Mouse (Mus musculus) heart, postnatal 36 days (tissue): ENCODE measurements around the gene Nup160. TPM values are rescaled to one million over a fixed set of nuclear protein-coding genes. Genes with fewer than 3 reads are reported as not detected.

Source experiments
- DNase-seq, 2 experiments: peaks; one replicate each; pipeline ENCODE4 v3.0.0; 2021 to 2022
- intact Hi-C: fragments of 180-260 bp; cut with DNase I; formaldehyde crosslinking; loops from one replicate; pipeline ENCODE4 v1.15.1; 2025
- total RNA-seq, 2 experiments: library from RNA; stranded (reverse); gene quantifications; 2 replicates each; pipeline ENCODE4 v1.2.3; 2021

The Nup160 gene
- 10 to 100 TPM in 1 of 2 experiments, 1 to 10 TPM in 1; 7.6 to 13.7 TPM for total RNA-seq

DNA sequence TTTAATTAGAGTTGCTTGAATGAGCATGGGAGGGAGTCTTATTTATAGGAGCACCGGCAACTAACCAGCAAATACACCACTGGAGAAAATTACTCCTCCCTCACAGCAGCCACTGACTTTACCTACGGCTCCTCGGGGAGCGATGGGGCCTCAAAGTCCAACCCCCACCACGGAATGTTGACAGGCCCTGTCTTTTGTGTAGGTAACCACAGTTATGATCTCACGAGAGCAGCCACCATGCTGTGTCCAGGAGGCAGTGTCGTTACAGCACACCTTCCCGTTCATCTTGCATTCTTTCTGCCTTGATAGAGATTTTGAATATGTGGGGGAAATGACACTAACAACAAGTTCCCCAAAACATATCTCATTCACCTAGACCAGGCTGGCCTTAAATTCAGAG, at the start of gene Nup160:
TSS of gene Nup160 (plus strand) at position 209 of the 400 bp plus-strand sequence.
- intact Hi-C loops: no loop called here
- DNase-seq: no peak

DNA sequence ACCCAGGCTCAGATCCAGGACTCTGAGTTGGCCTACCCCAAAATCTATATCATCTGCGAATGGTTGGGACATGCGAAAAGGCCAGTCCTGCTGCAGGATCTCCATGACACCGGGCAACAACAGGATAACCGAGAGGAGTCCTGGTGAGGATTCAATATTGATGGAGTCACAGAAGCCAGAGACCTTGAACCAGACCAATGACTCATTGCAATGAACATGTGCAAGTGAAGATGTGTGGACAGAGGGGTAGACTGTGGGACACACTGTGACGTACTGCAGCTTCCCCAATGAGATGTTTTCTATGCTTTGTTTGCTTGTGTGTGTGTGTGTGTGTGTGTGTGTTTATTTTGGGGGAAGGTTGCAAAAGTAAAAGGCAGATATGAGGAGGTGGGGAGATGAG, 48.8 kb upstream of the Nup160 start:
- intact Hi-C loops: no loop called here
- no peak for DNase-seq

DNA sequence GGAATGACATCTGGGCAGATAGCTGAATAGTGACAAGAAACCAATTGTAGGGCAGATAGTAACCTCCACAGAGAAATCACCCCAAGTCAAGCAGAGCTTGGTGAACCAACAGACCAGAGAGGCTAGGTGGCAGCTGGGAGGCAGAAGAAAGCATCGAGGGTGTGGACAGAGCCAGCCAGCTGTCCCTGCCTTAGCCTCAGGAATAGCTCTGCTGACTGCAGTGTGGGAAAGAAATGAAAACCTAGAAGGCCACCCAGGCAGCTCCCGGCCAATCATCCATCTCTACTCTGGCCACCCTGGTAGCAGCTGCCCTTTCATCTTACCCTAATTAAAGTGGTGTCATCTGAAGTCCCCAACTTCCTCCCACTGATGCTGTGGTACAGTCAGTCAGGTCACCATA, 47.5 kb upstream of the Nup160 start:
- intact Hi-C loops: no loop called here
- no peak for DNase-seq

DNA sequence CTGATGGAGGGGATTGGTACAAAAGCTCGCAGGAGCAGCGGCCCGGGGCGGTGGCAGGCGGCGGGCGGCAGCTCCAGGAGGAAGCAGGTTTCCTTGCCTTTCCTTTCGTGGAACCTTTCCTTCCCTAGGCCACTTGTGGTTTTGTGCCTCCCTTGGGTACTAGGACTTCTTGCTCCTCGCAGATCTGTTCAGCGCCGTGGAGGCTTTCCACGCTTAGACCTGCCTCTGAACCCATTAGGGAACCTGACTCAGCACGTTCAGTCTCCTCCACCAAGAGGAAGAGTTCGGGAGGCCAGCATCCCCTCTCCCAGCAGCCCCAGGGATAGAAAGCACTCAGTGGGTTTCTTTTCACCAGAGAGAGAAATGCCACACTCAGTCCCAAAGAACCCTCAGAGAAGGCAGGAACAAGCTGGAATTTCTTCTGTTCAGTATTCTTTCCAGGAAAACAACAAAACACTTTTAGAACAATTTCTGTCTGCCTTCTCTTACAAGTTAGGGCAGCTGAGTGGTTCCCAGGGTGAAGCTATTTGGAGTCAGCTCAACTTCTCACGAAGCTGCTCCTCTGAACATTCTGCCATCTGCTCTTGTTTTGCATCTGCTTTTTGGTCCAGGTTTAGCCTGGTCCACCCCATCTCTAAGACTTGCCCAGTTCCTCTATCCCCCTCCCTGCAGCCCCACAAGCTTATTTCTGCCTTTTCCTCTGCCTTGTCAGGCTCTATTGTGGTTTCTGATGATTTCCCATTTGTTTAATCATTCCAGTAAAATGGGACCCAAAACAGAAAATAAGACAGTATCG, 44.9 kb upstream of the Nup160 start:
- intact Hi-C loops: no loop called here
- no peak for DNase-seq

DNA sequence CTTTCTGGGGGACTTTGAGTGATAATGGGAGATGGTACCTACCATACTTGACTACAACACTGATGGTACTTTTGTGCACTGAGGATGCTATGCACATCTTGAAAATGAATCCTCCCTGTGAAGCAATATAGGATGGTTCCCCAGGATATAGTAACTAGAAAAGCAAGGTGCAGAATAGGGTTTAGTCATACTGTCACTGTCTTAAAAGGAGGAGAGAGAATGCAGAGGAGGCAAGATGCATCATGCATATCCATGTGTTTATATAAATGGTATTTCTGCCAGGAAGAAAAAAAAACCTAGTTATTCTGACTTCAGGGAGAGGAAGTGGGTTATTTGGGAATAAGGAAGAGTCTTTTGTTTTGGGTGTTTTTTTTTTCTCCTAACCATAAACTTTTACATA, 42.3 kb upstream of the Nup160 start:
- DNase-seq: no peak
- intact Hi-C loops: no loop called here

DNA sequence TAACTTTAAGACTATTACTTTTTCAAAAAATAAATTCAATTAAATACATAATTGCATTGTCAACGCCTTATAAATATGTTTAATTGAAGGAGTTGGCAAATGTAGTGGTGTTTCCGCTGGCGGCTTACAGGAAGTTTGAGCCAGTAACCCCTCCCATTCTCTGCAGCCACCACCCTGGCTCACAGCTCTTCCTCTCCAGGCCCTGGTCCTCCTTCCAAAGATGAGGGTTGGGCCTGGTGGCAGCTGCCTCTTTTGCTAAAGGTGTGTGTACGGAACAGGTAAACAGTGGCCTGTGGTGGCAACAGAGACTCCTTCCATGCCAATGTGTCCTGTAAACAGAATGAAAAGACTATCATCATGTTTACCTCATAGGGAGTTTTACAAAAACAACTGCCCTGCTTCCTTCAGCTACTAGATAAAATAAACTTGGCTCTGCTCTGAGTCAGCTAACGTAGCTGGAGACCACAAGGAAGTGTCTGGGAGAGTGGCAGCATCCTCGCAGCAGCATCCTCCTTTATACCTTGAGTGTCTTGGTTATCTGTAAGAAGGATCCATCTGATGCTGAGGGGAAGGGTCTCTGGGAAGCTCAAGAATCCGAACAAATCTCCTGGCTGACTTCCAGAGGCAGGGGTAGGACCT, 41.8 kb upstream of the Nup160 start:
- peak in 1 of 2 experiments; percentile 21 for DNase-seq
- intact Hi-C loops: no loop called here

DNA sequence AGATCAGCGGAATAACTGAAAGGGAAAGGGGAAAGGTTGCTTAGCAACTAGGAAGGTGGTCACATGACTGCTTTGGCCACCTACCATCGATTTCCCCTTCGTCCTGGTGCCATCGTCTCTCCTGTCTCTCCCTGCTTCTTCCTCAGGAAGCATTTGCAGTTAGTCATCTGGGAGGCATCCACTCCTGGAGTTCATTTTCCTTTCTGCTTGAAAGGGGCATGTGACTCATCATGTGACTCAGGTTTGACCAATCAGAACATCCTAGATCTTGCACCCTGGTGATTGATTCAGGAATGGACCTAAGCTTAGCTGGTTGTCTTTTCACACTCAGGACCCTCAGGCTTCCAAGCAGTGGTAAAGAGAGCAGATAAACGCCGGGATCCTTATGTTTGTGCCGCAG, 40.2 kb upstream of the Nup160 start:
- no peak for DNase-seq
- intact Hi-C loops: no loop called here

DNA sequence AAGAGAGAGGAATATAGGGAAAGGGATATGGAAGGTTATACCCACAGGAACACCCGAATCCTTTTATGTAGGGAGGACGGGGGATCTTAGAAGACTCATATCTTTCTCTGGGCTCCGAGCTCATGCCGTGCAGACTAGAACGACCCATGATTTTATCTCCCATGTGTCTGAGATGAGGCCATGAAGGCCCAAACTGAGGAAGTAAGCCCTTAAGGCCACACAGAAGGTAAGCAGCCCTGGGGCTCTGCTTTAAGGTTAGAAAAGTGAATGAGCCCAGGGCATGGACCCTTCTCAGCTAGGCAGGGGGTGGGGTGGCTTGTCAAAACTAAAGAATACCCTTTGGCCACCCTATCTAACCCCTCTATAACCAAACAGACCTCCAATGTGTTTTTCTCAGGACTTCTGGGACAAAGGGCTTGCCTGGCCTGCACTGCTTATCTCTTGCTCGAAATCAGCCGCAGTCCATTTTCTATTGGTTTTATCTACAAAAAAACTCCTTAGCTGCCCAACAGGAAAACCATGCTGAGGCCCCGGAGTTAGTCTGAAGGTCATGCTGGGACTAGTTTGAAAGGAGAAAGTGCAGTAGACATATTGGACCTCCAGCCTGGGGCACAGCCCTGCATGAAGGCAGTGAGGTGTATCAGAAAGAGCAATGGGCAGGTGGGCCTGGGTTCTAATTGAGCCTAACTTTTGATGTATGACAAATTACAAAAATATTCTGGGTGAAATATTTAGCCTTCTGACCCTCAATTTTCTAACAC, 37.8 kb upstream of the Nup160 start:
- no peak for DNase-seq
- intact Hi-C loops: no loop called here

DNA sequence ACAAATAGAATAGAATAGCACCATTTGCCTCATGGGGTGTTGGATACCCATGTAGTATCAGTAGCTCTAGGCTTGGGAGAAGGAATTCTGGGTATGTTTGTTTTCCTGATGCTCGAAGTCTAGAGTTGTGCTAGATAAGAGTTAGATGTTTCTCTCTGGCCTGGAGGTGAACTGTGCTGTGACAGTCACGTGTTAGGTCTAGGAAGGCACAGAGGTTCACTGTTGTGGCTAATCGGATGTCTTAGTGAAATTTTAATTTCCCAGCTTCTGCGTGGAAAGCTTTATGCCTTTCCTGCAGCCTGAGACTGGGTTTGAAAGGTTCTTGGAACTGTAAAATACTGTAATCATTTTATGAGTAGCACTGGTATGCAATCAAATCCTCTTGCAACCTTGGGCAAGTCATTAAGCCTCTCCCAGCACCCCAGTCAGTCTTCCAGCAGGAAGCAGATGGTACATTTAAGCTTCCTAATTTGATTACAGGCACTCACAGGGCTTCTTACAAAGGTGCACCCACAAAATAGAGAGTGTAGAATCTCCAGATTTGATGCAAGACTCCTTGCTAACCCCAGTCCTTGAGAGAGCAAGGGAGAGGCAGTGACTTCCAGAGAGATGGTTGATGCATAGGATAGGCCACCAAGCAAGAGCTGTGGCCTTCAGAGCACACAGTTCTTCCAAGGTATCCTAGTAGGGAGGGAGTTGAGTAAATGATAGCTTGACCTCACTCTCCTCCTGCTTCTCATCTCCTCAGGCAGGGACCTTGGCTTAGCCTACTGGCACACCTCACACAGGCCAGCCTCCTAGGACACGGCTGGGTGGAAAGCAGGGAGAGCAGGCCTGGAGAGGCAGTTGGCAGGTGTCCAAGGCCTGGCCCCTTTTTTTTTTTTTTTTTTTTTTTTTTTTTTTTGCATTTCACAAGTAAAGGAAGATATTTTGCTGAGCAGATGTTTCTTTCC, 37.0 kb upstream of the Nup160 start:
- intact Hi-C loops: no loop called here
- DNase-seq: no peak

DNA sequence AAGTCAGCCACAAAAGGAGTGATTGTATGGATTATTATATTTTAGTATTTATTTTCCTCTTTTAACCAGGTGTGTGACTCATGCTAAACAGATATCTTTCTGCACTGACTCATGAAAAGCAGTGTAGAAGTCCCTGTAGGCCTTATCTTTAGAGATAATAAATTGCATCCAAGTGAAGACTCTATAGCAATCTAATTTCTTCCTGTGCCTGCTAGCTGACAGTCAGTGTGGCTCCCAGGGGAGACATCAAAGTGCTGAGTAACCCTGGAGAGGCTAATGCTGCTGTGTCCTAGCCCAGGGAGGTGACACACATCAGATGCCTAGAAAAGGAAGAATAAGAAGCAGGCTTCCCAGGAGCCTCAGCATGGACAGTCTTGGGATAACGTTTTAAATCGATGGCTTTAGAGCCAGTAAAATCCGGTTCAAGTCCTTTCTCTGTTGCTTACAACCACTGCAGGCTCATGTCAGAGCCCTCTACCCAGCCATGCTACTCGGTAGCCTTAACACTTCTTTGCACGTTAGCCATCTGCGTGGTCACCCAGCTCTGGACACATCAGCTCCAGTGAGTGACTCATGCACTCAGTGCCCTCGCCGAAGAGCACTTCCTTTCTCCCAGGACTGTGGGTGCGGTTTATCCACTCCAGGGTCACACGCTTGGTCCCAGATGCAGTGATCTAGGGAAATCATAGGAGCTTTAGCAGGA, 35.9 kb upstream of the Nup160 start:
- peak in 1 of 2 experiments; percentile 22 for DNase-seq
- intact Hi-C loops: no loop called here

DNA sequence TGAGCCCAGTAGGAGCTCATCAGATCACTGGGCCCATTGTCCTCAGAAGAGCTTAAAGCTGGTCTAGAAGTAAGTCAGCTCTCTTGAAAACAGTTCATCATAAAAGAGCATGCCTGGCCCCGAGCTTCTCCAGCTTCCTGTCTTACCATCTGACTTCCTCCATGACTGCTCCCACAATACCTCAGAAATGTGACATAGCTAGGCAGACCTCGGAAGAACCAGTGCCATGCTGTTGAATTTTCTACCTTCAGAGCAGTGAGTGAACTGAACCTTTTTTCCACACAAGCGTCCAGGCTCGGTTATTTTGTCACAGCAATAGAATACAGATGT, 35.3 kb upstream of the Nup160 start:
- intact Hi-C loops: no loop called here

DNA sequence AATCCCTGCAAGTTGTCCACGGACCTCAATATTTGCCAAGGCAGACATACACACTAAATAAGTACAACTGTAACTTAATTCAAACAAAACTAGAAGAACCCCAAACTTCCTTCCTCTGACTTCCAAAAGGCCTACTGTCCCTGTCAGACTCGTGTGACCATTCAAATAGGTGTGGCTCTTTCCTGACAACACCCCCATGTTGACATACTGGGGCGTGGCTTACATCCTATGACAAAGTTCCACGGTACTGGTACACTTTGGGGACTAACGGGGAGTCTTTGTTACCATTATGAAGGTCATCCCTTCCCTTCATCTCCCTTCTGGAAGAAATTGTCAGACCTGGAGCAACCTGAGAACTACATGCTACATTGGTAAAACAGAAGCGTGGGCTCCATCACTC, 29.9 kb upstream of the Nup160 start:
- DNase-seq: no peak
- intact Hi-C loops: no loop called here

More for the DNA sequence above, 35.3 kb upstream of the Nup160 start:
- no peak for DNase-seq

DNA sequence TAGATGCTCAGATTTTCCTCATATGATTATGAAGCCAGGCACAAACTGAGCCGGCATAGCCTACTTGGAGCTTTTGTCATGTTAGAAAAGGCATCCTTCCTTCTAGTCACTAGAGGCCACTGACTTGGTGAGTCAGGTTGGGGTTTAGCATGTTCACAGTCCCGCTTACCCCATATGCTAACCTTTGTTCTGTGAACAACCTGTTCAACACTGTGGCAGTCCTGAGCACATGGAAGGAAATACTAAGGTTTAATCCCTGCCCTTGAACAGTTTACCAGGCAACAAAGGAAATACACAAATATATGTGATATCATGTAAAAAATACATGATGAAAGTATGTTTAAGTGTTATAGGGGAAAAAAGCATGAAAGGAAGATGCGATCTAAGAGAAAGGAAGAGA, 27.6 kb upstream of the Nup160 start:
- intact Hi-C loops: no loop called here
- no peak for DNase-seq

DNA sequence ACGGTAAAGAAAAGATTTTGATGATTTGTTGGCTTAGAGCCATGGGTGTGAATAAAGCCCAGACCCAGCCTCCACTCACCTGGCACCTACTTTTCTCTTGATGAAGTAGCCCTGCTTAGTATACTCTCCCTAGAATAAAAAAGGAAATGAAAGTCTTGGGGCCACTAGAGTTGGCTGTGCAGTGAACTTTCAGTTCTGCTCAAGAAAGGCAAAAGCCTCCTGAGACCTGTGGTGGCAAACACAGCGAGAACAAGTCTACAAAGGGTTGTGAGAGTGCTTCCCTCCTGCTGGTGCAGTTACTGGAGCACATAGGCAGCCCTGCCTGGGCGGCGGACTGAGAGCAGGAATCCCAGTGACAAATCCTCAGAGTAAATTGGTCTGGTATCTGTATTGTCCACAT, 27.1 kb upstream of the Nup160 start:
- DNase-seq: peak in 1 of 2 experiments; percentile 17
- intact Hi-C loops: no loop called here

DNA sequence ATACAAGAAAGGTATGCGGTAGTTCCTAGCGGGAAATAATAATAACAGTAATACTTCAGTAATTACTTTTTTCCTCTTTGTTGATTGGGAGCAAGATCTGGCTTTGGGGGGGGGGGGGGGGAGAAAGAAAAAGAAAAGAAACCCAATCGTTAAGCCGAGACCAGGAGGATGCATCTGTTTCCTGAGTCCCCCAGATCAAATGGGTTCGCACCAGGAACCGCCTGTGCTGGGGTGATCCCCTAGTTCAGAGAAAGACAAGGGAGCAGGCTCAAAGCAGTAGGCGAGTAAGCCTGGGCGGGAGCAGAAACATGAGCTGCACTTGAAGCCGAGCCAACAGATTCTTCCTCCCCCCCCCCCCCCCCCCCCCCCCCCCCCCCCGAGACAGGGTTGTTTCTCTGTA, 24.9 kb upstream of the Nup160 start:
- peak in 1 of 2 experiments; percentile 23 for DNase-seq
- intact Hi-C loops: no loop called here

DNA sequence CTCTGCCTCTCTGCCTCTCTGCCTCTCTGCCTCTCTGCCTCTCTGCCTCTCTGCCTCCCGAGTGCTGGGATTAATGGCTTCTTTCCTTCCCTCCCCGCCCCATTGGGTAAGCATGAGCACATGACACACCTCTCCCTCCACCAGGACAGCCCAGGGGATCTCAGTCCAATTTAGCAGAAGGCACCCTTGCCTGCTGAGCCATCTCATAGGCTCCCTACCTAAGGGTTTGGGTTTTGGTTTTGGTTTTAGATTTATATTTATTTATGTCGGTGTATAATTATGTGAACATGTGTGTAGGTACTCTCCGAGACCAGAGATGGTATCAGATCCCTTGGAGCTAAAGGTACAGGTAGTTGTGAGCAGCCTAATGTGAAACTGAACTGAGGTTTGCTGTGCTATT, 24.0 kb upstream of the Nup160 start:
- DNase-seq: no peak
- intact Hi-C loops: no loop called here

DNA sequence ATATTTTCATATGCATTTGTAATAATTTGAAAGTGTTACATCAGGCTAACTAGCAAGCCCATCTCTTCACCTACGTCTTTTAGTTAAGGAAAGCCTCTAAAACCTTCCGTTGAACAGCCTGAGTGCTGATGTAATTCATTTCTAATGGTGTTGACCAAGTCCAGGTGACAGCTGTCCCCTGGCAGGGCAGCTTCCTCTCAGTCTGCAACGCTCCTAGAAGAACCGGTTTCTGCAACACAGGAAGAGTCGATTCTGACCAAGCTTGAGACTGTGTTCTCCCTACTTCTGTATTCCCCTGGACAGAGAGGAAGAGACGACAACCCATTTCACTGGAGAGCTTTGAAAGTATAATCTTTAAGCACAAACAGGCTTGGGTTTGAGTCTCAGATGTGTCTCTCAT, 21.6 kb upstream of the Nup160 start:
- DNase-seq: no peak
- intact Hi-C loops: no loop called here

DNA sequence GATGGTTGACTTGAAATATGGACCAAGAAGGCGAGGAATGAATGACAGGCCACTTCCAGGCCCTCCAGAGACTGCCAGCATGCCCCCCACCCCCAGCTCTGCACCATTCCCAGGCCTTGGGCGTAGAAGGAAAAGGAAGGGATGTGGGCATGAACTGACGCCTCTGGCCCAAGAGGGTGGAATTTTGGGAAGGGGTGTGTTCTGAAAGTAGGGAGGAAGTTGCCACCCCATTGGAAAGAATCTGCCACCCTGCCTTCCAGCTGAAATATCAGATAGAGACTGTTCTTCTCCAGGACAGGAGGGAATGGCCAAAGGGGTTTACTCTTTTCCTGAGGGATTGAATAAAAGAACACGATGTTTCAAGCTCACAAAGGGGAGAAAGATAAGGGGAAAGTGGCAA, 18.4 kb upstream of the Nup160 start:
- DNase-seq: no peak
- intact Hi-C loops: no loop called here

DNA sequence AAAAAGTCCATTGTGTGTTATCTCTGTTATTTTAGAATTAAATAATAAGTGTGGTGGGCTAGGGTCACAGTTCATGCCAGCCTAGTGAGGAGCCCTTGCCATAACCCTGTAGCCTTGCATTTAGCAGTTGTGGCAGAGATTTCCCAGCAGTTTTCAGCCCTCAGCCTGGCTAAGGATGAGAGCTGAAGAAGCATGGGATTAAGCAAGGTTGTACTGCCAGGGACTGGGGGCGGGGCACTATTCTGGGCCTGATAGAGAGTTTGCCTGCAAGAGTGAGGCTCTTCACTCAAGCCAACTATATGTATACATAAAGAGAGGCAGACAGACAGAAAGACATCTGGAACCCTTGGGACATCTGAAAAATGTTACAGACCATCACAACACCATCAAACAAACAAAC, 18.0 kb upstream of the Nup160 start:
- no peak for DNase-seq
- intact Hi-C loops: no loop called here

DNA sequence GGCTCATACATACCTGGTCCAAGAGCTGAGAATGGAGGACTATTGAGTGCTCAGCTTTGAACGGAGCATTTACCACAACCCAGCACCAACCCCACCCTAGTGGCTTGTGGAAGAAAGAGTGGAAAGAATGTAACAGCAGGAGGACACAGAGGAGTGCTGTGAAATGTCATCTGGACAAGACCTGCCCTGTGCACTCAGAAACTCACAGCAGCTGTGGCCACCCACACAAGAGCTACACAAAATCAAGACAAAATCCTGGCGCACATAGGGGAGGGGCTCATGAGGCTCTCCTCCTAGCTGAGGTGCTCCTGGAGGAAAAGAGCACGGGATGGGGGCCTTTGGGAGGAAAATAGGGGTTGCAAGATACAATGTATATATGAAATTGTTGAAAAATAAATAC, 17.4 kb upstream of the Nup160 start:
- intact Hi-C loops: no loop called here
- DNase-seq: no peak
